Mouse (Mus musculus) stomach, embryonic 15.5 days (tissue): ENCODE data around the gene Kmt2a. TPM values are rescaled to one million over a fixed set of nuclear protein-coding genes. Genes with fewer than 3 reads are reported as not detected.
"Not testable (repeated sequence)": the region's sequence is repeated elsewhere in the genome, so short reads cannot be mapped to it uniquely, and the experiment has no call there.

Experiments
- ATAC-seq: fragments of 200-750 bp; cut with Nextera tagmentation; 2 replicates; pipeline ENCODE4 v1.8.0; 2017; ENCODE audit warnings: low read depth, moderate number of reproducible peaks, moderate TSS enrichment; ENCODE audit not compliant: insufficient read depth, low FRiP score
- H3K27ac ChIP-seq: fragments of 300-500 bp; sonication (generic); 2 replicates; pipeline ENCODE4 v1.5.1; 2015; ENCODE audit warnings: mild to moderate bottlenecking, inconsistent platforms
- H3K27me3 ChIP-seq: fragments of 300-500 bp; sonication (generic); replicated peaks from 2 replicates; pipeline ENCODE4 v1.6.1; 2015; ENCODE audit warnings: inconsistent platforms
- H3K36me3 ChIP-seq: fragments of 300-500 bp; sonication (generic); 2 replicates; pipeline ENCODE4 v1.6.1; 2015; ENCODE audit warnings: inconsistent platforms
- H3K4me1 ChIP-seq: fragments of 300-500 bp; sonication (generic); 2 replicates; pipeline ENCODE4 v1.6.1; 2015; ENCODE audit warnings: inconsistent platforms
- H3K4me2 ChIP-seq: fragments of 300-500 bp; sonication (generic); 2 replicates; pipeline ENCODE4 v1.6.1; 2015; ENCODE audit warnings: mild to moderate bottlenecking, inconsistent platforms
- H3K4me3 ChIP-seq: fragments of 300-500 bp; sonication (generic); replicated peaks from 2 replicates; pipeline ENCODE4 v1.5.1; 2015; ENCODE audit warnings: inconsistent platforms
- H3K9ac ChIP-seq: fragments of 300-500 bp; sonication (generic); 2 replicates; pipeline ENCODE4 v1.6.1; 2015; ENCODE audit warnings: inconsistent platforms
- H3K9me3 ChIP-seq: fragments of 300-500 bp; sonication (generic); 2 replicates; pipeline ENCODE4 v1.6.1; 2016; ENCODE audit warnings: inconsistent platforms
- WGBS: fragments of 180-500 bp; shearing (Covaris S2); methylation state at CpG from one replicate; pipeline ENCODE4 v1.1.7; 2015; 5-methylcytosine and 5-hydroxymethylcytosine counted together
- polyA plus RNA-seq: library from polyadenylated mRNA; unstranded; fragments of >200 nt; fragmentation: Nextera tagmentation; extraction: Ambion mirVana; gene quantifications from 2 replicates; pipeline ENCODE4 v1.2.1, GENCODE M21; 2015

Gene Kmt2a
- polyA plus RNA-seq, 1 experiment from 2014 or later, result 14.1 TPM

- Histone ChIP-seq H3K4me1 (no peaks in the 10 kb centered on the region), H3K27me3 (no peaks in the 10 kb centered on the region), H3K36me3 (peaks cover 9% of the 10 kb centered on the region; the same call in 1 of the 2 replicates), H3K27ac (no peak overlapping the region), H3K4me3 (no peak overlapping the region), H3K9me3 (no peaks in the 10 kb centered on the region), H3K9ac (no peak overlapping the region), H3K4me2 (no peak overlapping the region)
- no peak for ATAC-seq
- 92% methylated on average over 5 of the region's 5 CpGs for WGBS
Measured at GRCm38 (mm10) chr9:44771376-44771775, 109.7 kb downstream of the Kmt2a start.

GRCm38 (mm10) chr9:44768029-44768394 is 113.1 kb downstream of the Kmt2a start:
- Histone ChIP-seq H3K4me2 (peak overlapping the region; percentile 73), H3K4me3 (peak overlapping the region; percentile 97), H3K27ac (peak overlapping the region; percentile 98; the same call in 1 of the 2 replicates)
- H3K9ac ChIP-seq, H3K27me3 ChIP-seq, H3K4me1 ChIP-seq, H3K9me3 ChIP-seq, ATAC-seq, H3K36me3 ChIP-seq: not testable (repeated sequence)
- 33% methylated on average over 9 of the region's 9 CpGs for WGBS

DNA sequence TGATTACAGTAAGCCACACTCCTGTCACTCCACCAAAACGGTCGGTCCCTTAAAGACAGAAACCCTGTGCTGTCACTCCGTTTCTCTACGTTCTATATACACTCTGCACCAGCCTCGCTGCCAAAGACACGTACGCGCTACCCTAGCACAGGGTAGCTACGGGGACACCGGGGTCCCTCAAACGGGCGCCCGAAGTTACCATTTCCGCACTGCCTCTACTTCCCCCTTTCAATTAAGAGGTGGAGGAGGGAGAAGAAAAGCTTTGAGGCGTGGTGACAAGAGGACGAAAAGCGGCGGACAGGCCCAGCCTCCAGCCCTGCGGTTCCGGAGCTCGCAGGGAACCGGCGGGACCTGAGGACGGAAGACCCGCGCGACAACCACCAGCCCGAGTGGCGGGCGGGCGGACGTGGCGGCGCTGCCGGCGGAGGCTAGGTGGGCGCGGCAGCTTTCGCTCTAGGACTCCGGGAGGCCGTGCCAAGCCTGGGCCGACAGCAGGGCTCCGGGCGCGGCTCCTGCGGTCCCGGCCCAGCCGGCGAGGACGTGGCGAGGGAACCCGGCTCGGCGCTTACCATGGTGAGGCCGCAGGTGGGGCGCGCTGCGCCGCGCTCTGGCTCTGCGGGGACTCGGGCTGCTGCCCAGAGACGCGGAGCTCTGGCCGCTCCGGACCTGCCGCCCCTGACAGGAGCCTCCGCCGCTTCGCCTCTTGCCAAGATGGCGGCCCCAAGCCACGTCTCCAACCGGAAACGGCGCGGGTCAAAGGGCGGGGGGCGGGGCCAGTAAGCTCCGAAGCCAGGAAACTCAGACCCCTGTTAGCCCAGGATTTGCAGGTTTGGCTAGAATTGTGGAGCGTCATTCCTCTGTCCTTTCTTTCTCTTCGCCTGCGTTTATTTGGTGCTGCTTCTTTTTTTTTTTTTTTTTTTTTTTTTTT is 113.7 kb downstream of the Kmt2a start, which contains the start of the genes Arcn1 and Ift46:
Gene Arcn1 (minus strand): TSS at position 745 of the 928 bp plus-strand sequence.
Gene Ift46 (plus strand): TSS at position 808 of the 928 bp plus-strand sequence.
- under 1% methylated on average over 79 of the region's 82 CpGs for WGBS
- H3K9me3 ChIP-seq, result no peaks in the 10 kb centered on the region
- no peaks in the 10 kb centered on the region for H3K36me3 ChIP-seq
- peak within 1 kb of the TSS; percentile 97 for H3K4me3 ChIP-seq
- H3K27me3 ChIP-seq, result no peaks in the 10 kb centered on the region
- peak within 1 kb of the TSS; percentile 73 for H3K4me2 ChIP-seq
- H3K27ac ChIP-seq, result peak within 1 kb of the TSS; percentile 98
- peaks cover 8% of the 10 kb centered on the region for H3K4me1 ChIP-seq
- peak; percentile 90 for ATAC-seq
- H3K9ac ChIP-seq, result peak within 1 kb of the TSS; percentile 98

DNA sequence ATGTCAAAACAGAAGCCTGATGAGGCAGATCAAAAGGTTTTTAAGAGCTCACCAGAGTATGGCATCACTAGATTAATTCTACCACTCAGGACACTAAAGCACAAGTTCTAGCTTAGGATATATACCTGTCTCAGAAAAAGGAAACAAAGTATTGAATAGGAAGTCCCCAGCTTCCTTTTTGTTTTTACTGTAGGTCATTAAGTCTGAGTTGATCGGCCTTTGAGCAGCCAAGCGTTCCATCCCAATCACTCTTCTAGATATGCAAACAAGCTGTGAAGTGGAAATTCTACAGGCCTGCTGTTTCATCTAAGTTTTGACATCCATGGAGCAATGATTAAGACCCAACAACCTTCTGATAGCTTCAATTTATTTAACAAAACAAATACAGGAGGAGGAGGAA is 120.2 kb downstream of the Kmt2a start:
- Histone ChIP-seq H3K4me3 (no peak overlapping the region), H3K36me3 (peaks cover 19% of the 10 kb centered on the region; the same call in 1 of the 2 replicates), H3K4me2 (no peak overlapping the region), H3K27ac (no peak overlapping the region), H3K27me3 (no peaks in the 10 kb centered on the region), H3K9ac (no peak overlapping the region), H3K4me1 (peaks cover 7% of the 10 kb centered on the region), H3K9me3 (no peaks in the 10 kb centered on the region; the same call in 1 of the 2 replicates)
- 70% methylated on average over 2 of the region's 2 CpGs for WGBS
- no peak for ATAC-seq

Other genes with a start within 250 kb of the Kmt2a start
- 0.13 TPM in 1 of 2 replicates, not detected in the other for gene Treh, start 208.1 kb downstream of the Kmt2a start, polyA plus RNA-seq
- 24.0 and 25.4 TPM in 2 replicates for gene Phldb1, start 146.1 kb downstream of the Kmt2a start, polyA plus RNA-seq
- 189 and 208 TPM in 2 replicates for gene Arcn1, start 113.5 kb downstream of the Kmt2a start, polyA plus RNA-seq
- gene Ift46, start 113.4 kb downstream of the Kmt2a start, polyA plus RNA-seq, result 84.3 and 84.4 TPM in 2 replicates
- gene Tmem25, start 82.0 kb downstream of the Kmt2a start, polyA plus RNA-seq, result 3.4 and 3.8 TPM in 2 replicates
- 2.3 and 9.4 TPM in 2 replicates for gene Ttc36, start 78.2 kb downstream of the Kmt2a start, polyA plus RNA-seq
- 757 and 776 TPM in 2 replicates for gene Atp5l, start 39.4 kb upstream of the Kmt2a start, polyA plus RNA-seq
- gene Ube4a, start 84.3 kb upstream of the Kmt2a start, polyA plus RNA-seq, result 25.7 and 28.4 TPM in 2 replicates
- gene Cd3g, start 99.1 kb upstream of the Kmt2a start, polyA plus RNA-seq, result 0.43 and 1.0 TPM in 2 replicates
- gene Cd3d, start 100.5 kb upstream of the Kmt2a start, polyA plus RNA-seq, result 0.10 TPM in 1 of 2 replicates, not detected in the other
- 2.1 and 2.5 TPM in 2 replicates for gene Cd3e, start 128.3 kb upstream of the Kmt2a start, polyA plus RNA-seq
- 31.4 and 32.8 TPM in 2 replicates for gene Mpzl2, start 158.5 kb upstream of the Kmt2a start, polyA plus RNA-seq
- gene Mpzl3, start 173.9 kb upstream of the Kmt2a start, polyA plus RNA-seq, result 6.4 and 7.8 TPM in 2 replicates
- gene Jaml, start 197.9 kb upstream of the Kmt2a start, polyA plus RNA-seq, result 24.3 and 25.6 TPM in 2 replicates
- 3.9 and 4.2 TPM in 2 replicates for gene Scn2b, start 236.5 kb upstream of the Kmt2a start, polyA plus RNA-seq